In genomic region chr10:18894259-18895166, GRCm38 (mm10) we compare ENCODE assay signal across 11 mouse cellular contexts. TPM values are rescaled to one million over a fixed set of nuclear protein-coding genes. Genes with fewer than 3 reads are reported as not detected.
DNase-seq lines count a peak whose midpoint lies in the region; ATAC-seq and TF ChIP-seq lines count a peak whose summit lies in the region.
"Had no signal": no experiment of that assay in that cellular context is flagged by ENCODE, and none has a peak within 500 bp of the region (broad histone marks: within the 10 kb centered on the region; RNA-seq: fewer than 3 reads in every experiment).

No protein-coding gene starts in this region.

- no peak for ATAC-seq in CD4-positive, CD25-positive, alpha-beta regulatory T cell, adult 4 months
- no peak for ATAC-seq in liver, embryonic 14.5 days (ENCODE audit: insufficient read depth)
- ATAC-seq in liver, embryonic 11.5 days (replicated peaks; ENCODE audit: low FRiP score) = no peak

- H3K4me3 ChIP-seq in liver, embryonic 14.5 days (ENCODE audit: insufficient read depth in 1 of 2, low read depth in 2 of 2, low read length in 2 of 2) = no peak overlapping the region
- H3K4me3 ChIP-seq in liver, embryonic 11.5 days (ENCODE audit: low read depth, low read length) = no peak overlapping the region
- H3K4me3 ChIP-seq: kidney, embryonic 15.5 days; neural tube, embryonic 13.5 days had no signal

- no peak overlapping the region for H3K9ac ChIP-seq in liver, embryonic 14.5 days (replicated peaks)
- no peak overlapping the region for H3K9ac ChIP-seq in liver, embryonic 11.5 days (ENCODE audit: low read depth, low read length)
- H3K9ac ChIP-seq: kidney, embryonic 15.5 days; neural tube, embryonic 13.5 days had no signal

- WGBS in liver, embryonic 14.5 days (ENCODE audit: insufficient replicate concordance) = 27% methylated on average over 6 of the region's 6 CpGs
- 44% methylated on average over 6 of the region's 6 CpGs for WGBS in liver, embryonic 11.5 days

- no peaks in the 10 kb centered on the region for H3K27me3 ChIP-seq in liver, embryonic 14.5 days (ENCODE audit: control insufficient read depth, insufficient read depth, low read length)
- H3K27me3 ChIP-seq in liver, embryonic 11.5 days (replicated peaks; ENCODE audit: control insufficient read depth, insufficient read depth, low read length) = no peaks in the 10 kb centered on the region
- H3K27me3 ChIP-seq: kidney, embryonic 15.5 days; neural tube, embryonic 13.5 days had no signal

- H3K27ac ChIP-seq in liver, embryonic 14.5 days = no peak overlapping the region
- no peak overlapping the region for H3K27ac ChIP-seq in liver, embryonic 11.5 days (ENCODE audit: low read depth, low read length)
- H3K27ac ChIP-seq: kidney, embryonic 15.5 days; neural tube, embryonic 13.5 days had no signal

- no peaks in the 10 kb centered on the region for H3K9me3 ChIP-seq in liver, embryonic 14.5 days (ENCODE audit: control insufficient read depth, low read length)
- H3K9me3 ChIP-seq in liver, embryonic 11.5 days (ENCODE audit: control insufficient read depth, low read length) = no peaks in the 10 kb centered on the region
- H3K9me3 ChIP-seq: kidney, embryonic 15.5 days; neural tube, embryonic 13.5 days had no signal

- peak; percentile 45 for TF ChIP-seq CTCF in liver, embryonic 14.5 days (IDR thresholded peaks at IDR 0.05; ENCODE audit: low read depth)

- DNase-seq in CD4-positive, CD25-positive, alpha-beta regulatory T cell, adult 2 months (ENCODE audit: low read depth, low spot score) = peak; percentile 69
- no peak for DNase-seq in liver, embryonic 14.5 days (ENCODE audit: low read depth in 3 of 3, low spot score in 3 of 3)
- no peak for DNase-seq in liver, embryonic 11.5 days (ENCODE audit: low spot score)
- peak; percentile 9 for DNase-seq in T-cell, adult 2 months (ENCODE audit: low spot score)
- DNase-seq in induced T-regulatory cell, adult 2 months (ENCODE audit: low read depth) = peak; percentile 63
- DNase-seq in right cerebral cortex, postnatal 10 days (ENCODE audit: low spot score in 2 of 2) = no peak
- DNase-seq in frontal cortex, postnatal 14 days (ENCODE audit: low spot score in 2 of 2) = no peak
- DNase-seq: lung, postnatal 10 days had no signal

- TF ChIP-seq EP300 in liver, embryonic 14.5 days (IDR thresholded peaks at IDR 0.05; ENCODE audit: low read depth) = no peak

- no peaks in the 10 kb centered on the region for H3K36me3 ChIP-seq in liver, embryonic 14.5 days (replicated peaks; ENCODE audit: control insufficient read depth, insufficient read depth, low read depth)
- H3K36me3 ChIP-seq in liver, embryonic 11.5 days (ENCODE audit: control insufficient read depth, insufficient read depth, low read length) = no peaks in the 10 kb centered on the region
- H3K36me3 ChIP-seq: kidney, embryonic 15.5 days; neural tube, embryonic 13.5 days had no signal

- no peak overlapping the region for H3K4me2 ChIP-seq in liver, embryonic 14.5 days (ENCODE audit: low read depth)
- no peak overlapping the region for H3K4me2 ChIP-seq in liver, embryonic 11.5 days
- H3K4me2 ChIP-seq: kidney, embryonic 15.5 days; neural tube, embryonic 13.5 days had no signal

- peaks cover 0 to 11% of the 10 kb centered on the region in 2 experiments; a peak in 3 of 4 replicates for H3K4me1 ChIP-seq in liver, embryonic 14.5 days (replicated peaks; ENCODE audit: control insufficient read depth in 2 of 2, insufficient read depth in 2 of 2, low read length in 1 of 2)
- H3K4me1 ChIP-seq in liver, embryonic 11.5 days (replicated peaks; ENCODE audit: control insufficient read depth, insufficient read depth, low read length) = no peaks in the 10 kb centered on the region; the same call in 1 of the 2 replicates
- H3K4me1 ChIP-seq: kidney, embryonic 15.5 days; neural tube, embryonic 13.5 days had no signal

RNA-seq across cellular contexts. Expression of gene Perp, which starts 49.7 kb away (rescaled TPM):
- polyA plus RNA-seq in CD4-positive, CD25-positive, alpha-beta regulatory T cell, adult 4 months (2017; shearing (Covaris generic)) = under 1 TPM; 0.65 to 0.84 TPM
- 6.5 and 7.5 TPM in 2 replicates for polyA plus RNA-seq in liver, embryonic 14.5 days (2012; rRNA removed)
- polyA plus RNA-seq in liver, embryonic 14.5 days (2014; fragmentation: Nextera tagmentation; extraction: Ambion mirVana) = 14.6 and 15.7 TPM in 2 replicates
- 10.4 and 11.6 TPM in 2 replicates for polyA plus RNA-seq in liver, embryonic 11.5 days (2014; fragmentation: Nextera tagmentation; extraction: Ambion mirVana)

Comparison
In these comparisons a context has a peak if more than half of its experiments do, and no peak if none do; other contexts are left out.
1. DNase-seq: peak in CD4-positive, CD25-positive, alpha-beta regulatory T cell, adult 2 months (single experiment), T-cell, adult 2 months (single experiment) and induced T-regulatory cell, adult 2 months (single experiment); none in liver, embryonic 14.5 days (0 of 3), liver, embryonic 11.5 days (single experiment), right cerebral cortex, postnatal 10 days (0 of 2) and frontal cortex, postnatal 14 days (0 of 2).